Mouse (Mus musculus) frontal cortex, adult (tissue): Measurements from ENCODE around the gene Lsm2.

Source experiments
- ATAC-seq: cut with Nextera tagmentation; 2 replicates; pipeline ENCODE4 v1.9.2; 2017; ENCODE audit warnings: mild to moderate bottlenecking, moderate library complexity, mixed read lengths; ENCODE audit not compliant: low TSS enrichment

The Lsm2 gene

DNA sequence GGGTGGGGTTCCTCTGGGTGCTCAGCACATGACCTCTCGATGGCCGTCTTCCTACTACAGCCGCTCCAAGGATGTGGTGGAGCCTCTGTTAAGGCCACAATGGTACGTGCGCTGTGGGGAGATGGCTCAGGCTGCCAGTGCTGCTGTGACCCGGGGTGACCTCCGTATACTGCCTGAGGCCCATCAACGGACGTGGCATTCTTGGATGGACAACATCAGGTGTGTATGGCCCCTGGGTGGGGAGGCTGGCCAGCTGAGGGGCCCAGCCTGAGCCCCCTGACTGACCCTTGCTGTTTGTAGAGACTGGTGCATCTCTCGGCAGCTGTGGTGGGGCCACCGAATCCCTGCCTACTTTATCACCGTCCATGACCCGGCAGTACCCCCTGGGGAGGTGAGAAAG is 30.8 kb downstream of the Lsm2 start:
- no peak for ATAC-seq

DNA sequence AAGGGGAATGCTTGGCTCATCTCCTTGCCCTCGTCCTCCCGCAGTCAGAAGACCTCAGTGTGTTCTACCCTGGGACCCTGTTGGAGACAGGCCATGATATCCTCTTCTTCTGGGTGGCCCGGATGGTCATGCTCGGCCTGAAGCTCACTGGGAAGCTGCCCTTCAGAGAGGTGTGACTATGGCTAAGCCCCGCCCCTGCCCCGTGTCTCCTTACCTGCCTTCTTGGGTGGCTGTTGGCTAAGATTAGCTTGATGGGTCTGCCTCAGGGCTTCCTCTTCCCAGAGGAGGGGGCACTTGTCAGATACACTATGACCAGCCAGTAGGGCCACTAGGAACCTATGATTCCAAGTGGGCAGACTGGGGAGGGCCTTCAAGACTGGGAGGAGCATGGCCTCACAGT is 31.6 kb downstream of the Lsm2 start:
- ATAC-seq = no peak

DNA sequence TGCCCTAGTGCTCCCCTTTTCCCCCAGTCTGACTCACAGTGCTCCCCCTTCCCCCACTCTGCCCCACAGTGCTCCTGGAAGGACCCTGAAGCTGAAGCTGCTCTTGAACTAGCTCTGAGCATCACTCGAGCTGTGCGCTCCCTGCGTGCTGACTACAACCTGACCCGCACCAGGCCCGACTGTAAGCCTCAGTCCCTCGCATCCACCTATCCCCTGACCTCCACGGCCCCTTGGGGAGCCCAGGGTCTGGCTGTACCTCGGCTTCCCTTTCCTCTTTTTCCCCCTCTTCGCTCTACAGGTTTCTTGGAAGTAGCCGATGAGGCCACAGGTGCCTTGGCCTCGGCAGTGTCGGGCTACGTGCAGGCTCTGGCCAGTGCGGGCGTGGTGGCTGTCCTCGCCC is 33.6 kb downstream of the Lsm2 start:
- no peak for ATAC-seq

DNA sequence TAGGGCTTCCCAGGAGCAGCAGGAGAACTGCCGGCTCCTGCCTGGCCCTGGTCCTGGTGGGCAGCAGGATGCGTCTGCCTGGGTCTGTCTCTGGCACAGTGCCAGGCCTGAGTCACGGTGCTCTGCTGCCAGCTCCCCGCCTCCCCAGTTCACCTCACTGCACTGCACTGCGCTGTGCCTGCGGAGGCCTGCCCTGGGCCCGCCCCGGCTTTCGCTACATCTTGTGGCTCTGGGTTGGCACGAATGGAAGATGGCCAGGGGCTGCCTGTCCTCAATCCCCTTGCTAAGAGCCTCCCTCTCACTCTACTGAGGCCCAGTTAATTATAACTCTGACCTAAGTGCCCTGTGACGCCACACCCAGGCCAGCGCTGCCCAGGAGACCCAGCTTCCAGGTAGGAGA is 34.7 kb downstream of the Lsm2 start, which contains the start of gene Vwa7:
Gene Vwa7 (plus strand): TSS at position 204 of the 400 bp plus-strand sequence.
- no peak for ATAC-seq

DNA sequence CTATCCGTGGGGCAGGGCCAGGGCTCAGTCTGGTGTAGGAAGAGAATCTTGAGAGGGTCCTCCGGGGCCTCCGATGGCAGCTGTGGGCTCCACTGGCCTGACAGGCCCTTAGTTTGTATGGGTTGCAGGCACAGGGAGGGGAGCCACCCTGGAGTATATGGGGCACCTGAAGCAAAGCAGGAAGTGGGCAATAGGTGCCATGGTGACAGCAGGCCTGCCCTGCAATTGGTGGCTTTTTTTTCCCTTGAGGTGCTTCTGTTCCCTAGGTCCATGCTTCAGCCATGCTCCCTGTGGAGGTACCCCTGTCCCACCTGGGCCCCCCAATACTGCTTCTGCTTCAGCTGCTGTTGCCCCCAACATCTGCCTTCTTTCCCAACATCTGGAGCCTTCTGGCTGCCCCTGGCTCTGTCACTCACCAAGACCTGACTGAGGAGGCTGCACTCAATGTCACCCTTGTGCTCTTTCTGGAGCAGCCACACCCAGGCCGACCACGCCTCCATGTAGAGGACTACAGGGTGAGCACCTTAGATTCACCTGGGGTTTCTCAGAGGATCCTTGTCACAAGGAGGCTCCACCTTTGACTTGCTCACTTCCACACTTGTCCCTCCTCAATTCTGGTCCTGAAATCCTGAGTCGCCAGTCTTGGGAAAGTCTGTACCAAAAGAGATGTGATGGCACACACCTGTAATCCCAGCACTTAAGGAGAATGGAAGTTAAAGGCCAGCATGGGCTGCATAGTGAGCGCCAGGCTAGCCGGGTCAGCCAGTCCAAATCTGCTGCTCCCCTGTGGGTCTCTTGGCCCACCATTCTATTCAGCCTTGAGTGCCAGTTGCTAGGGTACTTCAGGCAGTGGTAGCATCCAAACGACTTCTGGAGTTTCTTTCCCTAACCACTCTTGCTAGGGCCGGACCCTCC is 35.4 kb downstream of the Lsm2 start:
- no peak for ATAC-seq

DNA sequence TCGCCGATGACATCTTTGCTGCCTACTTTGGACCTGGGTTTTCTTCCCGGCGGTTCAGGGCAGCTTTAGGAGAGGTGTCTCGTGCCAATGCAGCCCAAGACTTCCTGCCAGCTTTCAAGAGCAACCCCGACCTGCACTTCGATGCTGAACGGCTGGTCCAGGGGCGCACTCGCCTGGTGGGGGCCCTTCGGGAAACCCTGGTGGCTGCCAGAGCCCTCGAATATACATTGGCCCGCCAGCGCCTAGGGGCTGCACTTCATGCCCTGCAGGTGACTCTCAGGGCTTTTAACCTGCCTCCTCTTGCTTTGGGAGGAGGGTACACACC is 36.0 kb downstream of the Lsm2 start:
- no peak for ATAC-seq

DNA sequence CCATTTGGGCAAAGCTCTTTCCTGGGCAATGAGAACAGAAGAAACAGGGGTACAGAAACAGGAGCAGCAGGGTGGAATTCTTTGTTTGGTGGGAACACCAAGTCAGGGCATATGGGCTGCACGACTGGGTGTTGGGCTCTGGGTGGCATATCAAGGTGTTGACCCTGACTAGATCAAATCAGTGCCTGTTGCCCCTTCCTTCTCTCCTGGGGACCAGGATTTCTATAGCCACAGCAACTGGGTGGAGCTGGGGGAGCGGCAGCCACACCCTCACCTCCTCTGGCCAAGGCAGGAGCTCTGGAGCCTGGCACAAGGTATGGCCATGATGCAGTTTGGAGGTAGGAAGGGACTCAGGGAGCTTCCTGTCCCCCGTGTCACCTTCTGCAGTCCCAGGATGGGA is 36.5 kb downstream of the Lsm2 start:
- ATAC-seq = no peak

DNA sequence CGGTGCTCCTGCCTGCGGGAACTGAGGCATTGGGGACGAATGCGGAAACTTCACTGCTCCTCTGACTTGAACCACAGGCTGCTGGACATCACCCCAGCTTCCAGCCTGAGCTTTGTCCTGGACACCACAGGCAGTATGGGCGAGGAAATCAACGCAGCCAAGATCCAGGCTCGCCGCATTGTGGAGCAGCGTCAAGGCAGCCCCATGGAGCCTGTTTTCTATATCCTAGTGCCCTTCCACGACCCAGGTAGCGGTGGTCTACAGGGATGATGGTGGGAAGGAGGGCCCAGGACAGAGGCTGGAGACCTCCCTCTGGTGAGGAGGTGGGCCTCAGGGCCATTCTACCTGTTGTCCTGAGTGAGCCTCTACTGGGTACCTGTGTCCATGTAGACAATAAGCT is 38.2 kb downstream of the Lsm2 start:
- ATAC-seq = no peak

DNA sequence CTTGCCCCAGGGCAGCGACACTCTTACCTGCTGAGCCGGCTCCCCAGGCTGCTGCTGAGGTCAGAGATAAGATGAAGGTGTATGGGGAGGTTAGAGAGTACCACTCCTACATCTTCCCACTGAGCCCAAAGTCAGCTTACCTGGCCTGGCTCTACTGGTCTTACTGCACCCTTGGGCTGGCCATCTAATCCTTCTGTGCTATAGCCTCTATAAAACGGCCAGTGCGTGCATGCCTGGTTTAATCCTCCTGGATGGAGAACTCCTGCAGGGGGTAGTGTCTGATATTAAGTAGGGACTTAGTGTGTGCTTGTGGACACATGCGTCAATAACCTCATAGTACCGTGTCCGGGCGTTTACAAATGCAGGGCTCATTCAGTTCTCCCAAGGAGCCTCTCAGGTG is 38.9 kb downstream of the Lsm2 start:
- ATAC-seq = no peak

DNA sequence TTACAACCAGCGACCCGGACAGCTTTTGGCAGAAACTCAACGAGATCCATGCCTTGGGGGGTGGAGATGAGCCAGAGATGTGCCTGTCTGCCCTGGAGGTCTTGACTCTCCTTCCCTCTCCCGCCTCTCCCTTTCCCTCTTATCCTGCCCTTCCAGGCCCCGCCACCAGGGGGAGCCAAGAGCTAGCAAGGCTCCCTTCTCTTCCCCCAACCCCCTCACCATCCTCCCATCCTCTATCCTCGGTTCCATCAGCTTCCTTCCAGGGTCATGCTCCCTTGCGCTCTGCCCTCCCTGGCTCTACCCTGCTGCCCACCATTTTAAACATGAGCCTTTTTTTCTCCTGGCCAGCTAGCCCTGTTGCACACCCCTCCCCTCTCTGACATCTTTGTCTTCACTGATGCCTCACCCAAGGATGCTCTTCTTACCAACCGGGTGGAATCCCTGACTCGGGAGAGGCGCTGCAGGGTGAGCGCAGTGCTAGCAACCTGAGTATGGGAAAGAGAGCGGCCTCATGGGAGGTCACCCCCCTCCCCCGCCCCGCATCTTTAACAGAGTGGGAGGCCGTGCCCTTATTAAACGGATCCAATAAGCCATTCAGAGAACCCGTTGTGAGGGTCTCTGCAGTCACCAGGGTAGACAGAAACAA is 39.6 kb downstream of the Lsm2 start:
- ATAC-seq = peak; percentile 70

DNA sequence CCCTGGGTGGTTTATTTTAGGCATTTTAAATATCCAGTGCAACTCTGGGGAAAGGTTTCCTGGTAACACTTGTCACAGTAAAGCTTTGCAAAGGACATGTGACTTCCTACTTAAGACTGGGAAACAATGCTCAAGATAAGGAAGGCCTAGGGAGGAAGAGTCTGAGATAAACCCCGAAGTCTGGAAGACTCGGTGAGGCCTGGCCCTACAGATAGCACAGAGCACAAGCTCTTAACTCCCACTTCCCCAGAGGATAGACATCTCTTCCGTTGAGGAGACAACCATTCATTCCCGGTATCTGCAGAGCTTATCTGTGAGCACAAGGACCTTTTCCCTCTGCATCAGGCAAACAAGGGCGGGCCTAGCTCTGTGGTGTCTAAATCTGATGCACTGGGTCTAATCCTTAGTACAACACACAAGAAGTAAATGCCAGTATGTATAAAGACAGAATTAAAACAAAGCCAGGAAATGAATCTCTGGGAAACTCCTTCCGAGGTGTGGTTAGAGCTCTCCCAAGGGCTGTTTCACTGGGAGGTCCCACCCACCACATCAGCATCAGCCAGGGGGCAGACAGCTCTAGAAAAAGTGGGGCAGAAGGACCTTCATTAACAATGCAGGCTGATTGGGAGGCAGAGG is 40.3 kb downstream of the Lsm2 start:
- ATAC-seq = no peak

DNA sequence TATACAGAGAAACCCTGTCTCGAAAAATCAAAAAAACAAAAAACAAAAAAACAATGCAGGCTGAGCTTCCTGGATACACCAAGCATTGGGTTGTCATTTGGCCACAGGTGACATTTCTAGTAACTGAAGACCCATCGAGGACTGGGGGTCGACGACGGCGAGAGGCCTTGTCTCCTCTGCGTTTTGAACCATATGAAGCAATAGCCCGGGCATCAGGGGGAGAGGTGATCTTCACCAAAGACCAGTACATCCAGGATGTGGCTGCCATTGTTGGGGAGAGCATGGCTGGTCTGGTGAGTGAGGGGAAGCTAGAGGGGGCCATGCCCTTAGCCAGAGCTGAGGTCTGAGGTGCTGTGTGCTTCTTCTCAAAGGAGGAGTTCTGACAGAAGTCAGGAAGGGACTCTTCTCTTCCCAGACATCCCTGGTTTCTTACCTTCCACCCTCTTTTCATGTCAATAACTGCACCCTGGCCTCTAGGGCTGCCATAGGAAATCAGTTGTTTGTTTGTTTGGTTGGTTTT is 40.9 kb downstream of the Lsm2 start:
- no peak for ATAC-seq

DNA sequence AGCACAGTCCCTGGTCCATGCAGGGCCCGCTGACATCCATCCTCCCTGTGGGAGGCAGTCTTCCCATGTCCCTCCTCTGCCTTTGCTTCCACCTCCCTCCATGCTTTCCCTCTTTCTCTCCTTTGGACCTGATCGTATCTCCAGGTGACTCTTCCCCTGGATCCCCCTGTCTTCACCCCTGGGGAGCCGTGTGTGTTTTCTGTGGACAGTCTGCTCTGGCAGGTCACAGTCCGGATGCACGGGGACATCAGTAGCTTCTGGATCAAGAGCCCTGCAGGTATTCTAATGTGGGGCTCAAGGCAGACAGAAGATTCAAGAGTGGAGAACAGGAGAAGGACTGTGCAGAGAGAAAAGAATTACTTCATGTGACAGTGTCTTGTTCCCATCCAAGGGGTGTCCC is 41.6 kb downstream of the Lsm2 start:
- ATAC-seq = no peak

DNA sequence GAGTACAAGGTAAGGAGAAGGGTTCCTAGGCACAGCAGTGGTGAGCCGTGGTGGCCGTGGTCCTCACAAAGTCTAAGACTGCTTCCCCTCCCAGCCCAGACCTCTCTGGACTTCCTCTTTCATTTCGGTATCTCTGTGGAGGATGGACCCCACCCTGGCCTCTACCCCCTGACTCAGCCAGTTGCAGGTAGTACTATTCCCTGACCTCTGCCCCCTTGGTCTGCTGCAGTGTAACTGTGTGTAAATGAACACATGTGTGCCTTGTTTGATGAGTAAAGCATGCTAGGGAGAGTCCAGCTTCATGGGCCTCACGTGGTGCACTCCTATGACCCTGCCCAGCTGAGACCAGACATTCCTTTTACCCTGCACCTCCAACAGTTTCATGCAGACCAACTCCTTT is 42.1 kb downstream of the Lsm2 start:
- no peak for ATAC-seq

DNA sequence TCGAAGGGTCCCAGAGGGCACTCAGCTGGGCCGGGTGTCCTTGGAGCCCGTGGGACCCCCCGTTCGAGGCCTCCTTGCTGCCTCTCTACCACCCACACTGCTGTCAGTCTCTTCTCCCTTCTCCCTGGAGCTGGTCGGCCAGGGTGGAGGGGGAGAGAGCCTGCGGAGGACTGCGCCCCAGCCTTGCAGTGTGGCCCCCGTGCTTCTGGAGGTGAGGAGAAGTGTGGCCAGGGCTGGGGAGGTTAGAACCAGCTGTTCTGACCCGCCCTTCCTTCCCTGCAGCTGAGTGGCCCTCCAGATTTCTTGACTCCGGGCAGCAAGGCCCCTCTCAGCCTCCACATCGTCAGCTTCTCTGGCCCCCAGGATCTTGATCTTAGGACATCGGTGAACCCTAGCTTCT is 42.6 kb downstream of the Lsm2 start:
- ATAC-seq = no peak

DNA sequence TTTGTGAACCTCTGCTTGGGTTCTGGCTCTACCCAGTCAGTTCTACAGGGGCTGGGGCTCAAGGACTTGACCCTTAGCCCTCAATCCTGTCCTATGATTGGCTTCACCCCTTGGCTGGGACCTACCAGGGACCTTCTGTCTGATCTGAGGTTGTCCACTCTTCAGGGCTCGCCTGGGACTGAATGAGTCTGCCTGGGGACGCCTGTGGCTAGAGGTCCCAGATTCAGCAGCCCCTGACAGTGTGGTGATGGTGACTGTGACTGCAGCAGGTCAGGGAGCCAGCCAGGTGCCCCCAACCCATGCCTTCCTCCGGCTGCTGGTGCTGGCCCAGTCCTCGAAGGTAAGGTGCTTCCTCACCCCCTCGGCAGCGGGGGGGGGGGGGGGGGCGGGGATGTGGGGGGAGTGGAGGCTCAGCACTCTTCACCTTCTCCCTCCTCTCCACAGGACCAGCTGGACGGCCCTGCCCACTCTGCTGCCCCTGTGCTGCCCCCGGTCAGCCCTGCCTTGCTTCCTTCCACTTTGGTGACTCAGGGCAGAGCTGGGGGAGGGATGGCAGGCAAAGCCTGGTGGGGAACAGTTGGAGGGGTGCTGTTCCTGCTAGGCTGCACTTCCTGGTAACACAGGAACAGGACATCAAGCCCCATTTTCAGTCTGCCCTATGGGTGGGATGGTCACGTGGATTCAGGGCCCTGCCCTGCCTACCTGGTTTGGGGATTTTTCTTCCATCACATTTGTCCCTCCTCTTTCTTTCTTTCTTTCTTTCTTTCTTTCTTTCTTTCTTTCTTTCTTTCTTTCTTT is 43.2 kb downstream of the Lsm2 start:
- ATAC-seq = no peak

DNA sequence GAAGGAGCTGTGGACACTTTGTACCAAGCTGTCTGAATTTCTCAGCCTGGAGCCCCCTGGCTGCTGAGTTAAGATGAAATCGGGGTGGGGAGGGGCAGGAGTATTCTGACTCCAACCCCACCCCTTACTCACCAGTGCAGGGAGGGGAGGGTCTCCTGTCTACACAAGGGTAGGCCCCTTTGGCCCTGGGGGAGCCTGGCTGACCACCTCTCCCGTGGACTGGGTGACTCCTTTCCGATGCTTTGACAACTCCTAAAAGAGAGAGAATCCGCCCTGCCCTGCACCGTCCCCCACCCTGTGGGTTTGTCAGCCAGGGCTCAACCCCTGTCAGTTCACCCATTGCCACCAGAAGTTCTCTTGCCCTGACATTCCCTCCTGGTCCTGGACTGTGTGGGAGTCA is 44.5 kb downstream of the Lsm2 start:
- ATAC-seq = no peak

DNA sequence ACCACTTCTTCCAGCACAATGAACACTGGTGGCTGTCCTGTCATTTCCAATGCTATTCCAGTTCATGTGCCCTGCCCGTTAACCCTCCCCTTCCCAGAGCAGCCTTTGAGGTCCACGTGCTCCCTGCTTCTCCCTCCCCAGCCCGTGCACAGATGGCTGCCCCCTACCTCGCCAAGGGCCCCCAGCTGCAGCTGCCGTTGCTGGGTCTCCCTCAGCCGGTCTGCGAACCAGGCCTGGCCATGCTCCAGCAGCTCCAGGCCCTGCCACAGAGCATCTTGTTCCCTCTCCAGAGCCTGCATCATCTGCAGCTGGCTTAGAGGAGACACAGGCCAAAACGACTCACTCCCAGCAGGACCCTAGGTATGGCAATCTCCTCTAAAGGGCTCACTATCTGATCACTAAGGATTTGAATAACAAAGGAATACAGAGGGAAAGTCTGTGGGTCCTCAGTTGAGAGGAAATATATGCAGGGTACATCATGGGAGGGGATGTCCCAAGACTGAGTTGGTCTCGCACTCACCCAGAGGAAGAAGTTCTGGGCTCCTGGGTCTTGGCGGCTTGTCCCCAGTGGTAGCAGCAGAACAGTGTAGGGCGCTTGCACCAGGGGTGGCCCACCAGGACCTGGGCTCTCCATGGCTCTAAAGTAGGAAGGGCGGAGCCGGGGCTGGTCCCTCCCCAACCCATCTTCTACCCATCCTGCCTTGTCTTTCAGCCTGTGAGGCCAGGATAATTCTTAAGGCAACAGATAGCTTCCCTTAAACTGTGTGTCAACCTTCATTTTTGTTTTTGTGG is 45.8 kb downstream of the Lsm2 start, which contains the start of gene Sapcd1:
Gene Sapcd1 (minus strand): TSS at position 740 of the 792 bp plus-strand sequence.
- peak; percentile 62; the same call in 1 of the 2 replicates for ATAC-seq

DNA sequence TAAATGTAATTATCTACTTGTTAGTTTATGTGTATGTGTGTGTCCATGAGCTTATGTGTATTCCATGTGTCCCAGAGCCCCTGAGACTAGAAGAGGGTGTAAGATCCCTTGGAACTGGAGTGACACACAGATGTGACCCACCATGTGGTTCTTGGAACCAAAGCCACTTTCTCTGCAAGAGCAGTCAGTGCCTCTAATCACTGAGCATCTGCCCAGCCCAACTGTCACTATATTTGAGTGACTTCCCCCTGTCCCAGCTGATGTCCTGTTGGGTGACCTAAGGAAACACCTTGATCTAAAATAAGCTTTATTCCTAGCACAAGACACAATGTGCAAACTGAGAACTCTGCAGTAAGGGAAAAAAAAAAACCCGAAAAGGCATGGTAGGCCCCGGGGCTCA is 46.7 kb downstream of the Lsm2 start:
- ATAC-seq = no peak

DNA sequence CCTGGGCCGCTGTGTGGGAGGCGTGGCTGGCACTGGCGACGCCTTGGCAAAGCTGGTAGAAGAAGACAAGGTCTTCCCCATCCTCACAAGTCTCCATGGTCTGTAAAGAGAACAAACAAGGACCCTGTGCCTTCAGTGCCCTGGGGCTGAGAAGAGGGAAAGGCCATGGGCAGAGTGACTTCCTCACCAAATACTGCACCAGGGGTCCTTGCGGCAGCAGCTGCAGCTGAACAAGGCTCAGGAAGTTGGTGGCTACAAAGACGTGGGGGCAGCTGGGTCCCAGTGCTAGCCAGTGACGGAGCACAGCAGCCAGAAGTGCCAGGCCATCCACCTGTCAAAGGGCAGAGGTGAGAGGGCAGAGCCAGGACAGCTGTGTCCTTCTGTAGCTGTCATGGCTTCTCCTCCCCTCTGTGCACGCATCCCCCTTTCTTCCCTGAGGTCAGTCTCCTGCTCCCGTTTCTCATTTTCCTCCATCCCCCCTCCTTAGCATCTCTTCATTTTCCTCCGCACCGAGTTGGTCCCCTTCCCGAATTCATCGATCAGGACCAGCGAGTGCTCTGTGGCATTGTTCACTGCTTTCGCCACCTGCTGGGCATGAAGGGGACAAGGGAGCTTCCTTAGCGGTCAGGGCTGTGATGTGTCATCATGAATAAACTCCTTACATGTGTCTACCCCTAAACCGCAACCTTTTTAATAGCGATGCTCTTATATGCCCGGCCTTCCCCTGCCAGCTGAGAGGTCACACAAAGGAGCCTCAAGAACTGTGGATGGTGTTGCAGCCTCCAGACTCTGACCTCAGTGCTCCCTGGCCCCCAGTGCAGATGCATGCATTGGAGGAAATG is 48.2 kb downstream of the Lsm2 start:
- no peak for ATAC-seq
